Mouse (Mus musculus) liver, embryonic 11.5 days (tissue): ENCODE results near the gene Tssc4. TPM values are rescaled to one million over a fixed set of nuclear protein-coding genes. Genes with fewer than 3 reads are reported as not detected.
A peak's percentile ranks its signal among the peaks of the same experiment; 100 is the strongest.

Experiments used
- ATAC-seq: fragments of 200-750 bp; cut with Nextera tagmentation; replicated peaks from 2 replicates; pipeline ENCODE4 v1.8.0; 2017; ENCODE audit warnings: moderate number of reproducible peaks, mild to moderate bottlenecking, moderate TSS enrichment, moderate library complexity; ENCODE audit not compliant: low FRiP score
- DNase-seq: peaks from one replicate; pipeline ENCODE4 v3.0.0-alpha.2; 2017; ENCODE audit warnings: low spot score
- H3K27ac ChIP-seq: fragments of 300-500 bp; sonication (generic); 2 replicates; pipeline ENCODE4 v1.5.1; 2014; ENCODE audit warnings: mild to moderate bottlenecking, low read depth, low read length, control low read depth
- H3K27me3 ChIP-seq: fragments of 300-500 bp; sonication (generic); replicated peaks from 2 replicates; pipeline ENCODE4 v1.6.1; 2014; ENCODE audit warnings: low read length, mixed read lengths; ENCODE audit not compliant: control insufficient read depth, insufficient read depth
- H3K36me3 ChIP-seq: fragments of 300-500 bp; sonication (generic); 2 replicates; pipeline ENCODE4 v1.6.1; 2014; ENCODE audit warnings: mild to moderate bottlenecking, low read length, moderate library complexity, mixed read lengths; ENCODE audit not compliant: control insufficient read depth, insufficient read depth
- H3K4me1 ChIP-seq: fragments of 300-500 bp; sonication (generic); replicated peaks from 2 replicates; pipeline ENCODE4 v1.6.1; 2014; ENCODE audit warnings: low read length, mixed read lengths; ENCODE audit not compliant: control insufficient read depth, insufficient read depth
- H3K4me2 ChIP-seq: fragments of 300-500 bp; sonication (generic); 2 replicates; pipeline ENCODE4 v1.6.1; 2014; ENCODE audit warnings: mild to moderate bottlenecking, control low read depth, moderate library complexity
- H3K4me3 ChIP-seq: fragments of 300-500 bp; sonication (generic); 2 replicates; pipeline ENCODE4 v1.5.1; 2014; ENCODE audit warnings: low read depth, low read length, control low read depth
- H3K9ac ChIP-seq: fragments of 300-500 bp; sonication (generic); 2 replicates; pipeline ENCODE4 v1.6.1; 2014; ENCODE audit warnings: low read depth, low read length, control low read depth
- H3K9me3 ChIP-seq: fragments of 300-500 bp; sonication (generic); 2 replicates; pipeline ENCODE4 v1.6.1; 2016; ENCODE audit warnings: low read length, inconsistent platforms, mixed read lengths; ENCODE audit not compliant: control insufficient read depth
- WGBS: fragments of 180-500 bp; shearing (Covaris S2); extraction: QIAGEN DNeasy Blood & Tissue Kit; methylation state at CpG from one replicate; pipeline ENCODE4 v1.1.7; 2014; 5-methylcytosine and 5-hydroxymethylcytosine counted together
- polyA plus RNA-seq: library from polyadenylated mRNA; unstranded; fragments of >200 nt; fragmentation: Nextera tagmentation; extraction: Ambion mirVana; gene quantifications from 2 replicates; pipeline ENCODE4 v1.2.1, GENCODE M21; 2014

Tssc4 gene
- 48.9 and 52.2 TPM in 2 replicates for polyA plus RNA-seq

DNA sequence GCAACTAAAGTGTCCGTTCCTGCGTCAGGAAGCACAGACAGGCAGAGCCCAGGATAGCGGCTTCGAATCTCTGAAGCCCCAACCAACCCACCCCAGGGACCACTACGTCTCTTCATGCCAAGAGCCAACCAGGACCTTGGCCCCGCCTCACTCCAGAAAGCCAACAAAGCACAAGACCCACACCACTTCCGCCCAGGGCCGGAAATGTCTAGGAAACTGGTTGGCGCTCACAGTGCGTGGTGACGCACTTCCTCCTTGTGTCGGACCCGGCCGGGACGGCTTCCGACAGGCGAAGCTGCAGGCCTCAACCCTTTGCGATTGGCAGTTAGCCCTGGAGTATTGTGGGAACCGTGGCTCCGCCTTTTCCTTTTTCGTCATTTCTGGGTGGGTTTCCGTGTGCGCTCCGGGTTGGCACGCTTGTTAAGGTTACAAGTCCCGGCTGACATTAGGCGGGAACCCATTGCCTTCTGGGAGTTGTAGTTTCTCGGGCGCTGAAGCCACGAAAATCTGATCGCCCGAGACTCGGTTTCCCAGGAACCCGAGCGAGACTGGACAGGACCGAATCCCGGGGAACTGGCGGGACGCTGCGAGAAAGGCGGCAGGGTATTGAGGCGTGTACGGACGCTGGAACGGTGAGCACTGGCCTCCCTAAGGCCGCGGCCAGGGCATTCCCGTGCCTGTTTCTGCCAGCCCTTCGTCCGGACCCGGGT is at the start of gene Tssc4:
Tssc4 (plus strand) TSS at position 368 of the 710 bp plus-strand sequence.
- no peaks in the 10 kb centered on the region for H3K27me3 ChIP-seq
- H3K9ac ChIP-seq: peak within 1 kb of the TSS; percentile 81
- peaks cover 15% of the 10 kb centered on the region for H3K4me1 ChIP-seq
- DNase-seq (peak; percentile 95), ATAC-seq (peak; percentile 95)
- no peaks in the 10 kb centered on the region for H3K9me3 ChIP-seq
- H3K4me3 ChIP-seq: peak within 1 kb of the TSS; percentile 87
- H3K36me3 ChIP-seq: peaks cover 31% of the 10 kb centered on the region
- H3K27ac ChIP-seq: peak within 1 kb of the TSS; percentile 91
- WGBS: under 1% methylated on average over 51 of the region's 51 CpGs
- H3K4me2 ChIP-seq: peak within 1 kb of the TSS; percentile 99

DNA sequence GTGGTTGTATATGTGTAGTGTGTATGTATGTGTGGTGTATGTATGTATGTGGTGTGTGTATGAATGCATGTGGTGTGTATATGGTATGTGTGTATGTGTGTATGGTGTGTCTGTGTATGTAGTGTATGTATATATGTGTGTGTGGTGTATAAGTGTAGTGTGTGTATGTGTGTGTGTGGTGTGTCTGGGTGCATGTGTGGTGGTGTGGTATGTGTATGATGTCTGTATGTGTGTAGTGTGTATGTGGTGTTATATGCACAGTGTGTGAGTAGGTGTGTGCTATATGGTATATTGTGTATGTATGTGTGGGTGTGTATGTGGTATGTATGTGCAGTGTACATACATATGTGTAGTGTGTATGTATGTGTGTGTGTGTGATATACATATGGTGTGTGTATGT is 49.0 kb upstream of the Tssc4 start:
- Histone ChIP-seq H3K4me1 (peaks cover 14% of the 10 kb centered on the region; the same call in 1 of the 2 replicates), H3K4me3 (no peak overlapping the region), H3K9ac (no peak overlapping the region), H3K4me2 (no peak overlapping the region), H3K27me3 (no peaks in the 10 kb centered on the region), H3K9me3 (no peaks in the 10 kb centered on the region), H3K27ac (no peak overlapping the region), H3K36me3 (no peaks in the 10 kb centered on the region)
- DNase-seq (no peak), ATAC-seq (peak; percentile 2; the same call in 1 of the 2 replicates)

DNA sequence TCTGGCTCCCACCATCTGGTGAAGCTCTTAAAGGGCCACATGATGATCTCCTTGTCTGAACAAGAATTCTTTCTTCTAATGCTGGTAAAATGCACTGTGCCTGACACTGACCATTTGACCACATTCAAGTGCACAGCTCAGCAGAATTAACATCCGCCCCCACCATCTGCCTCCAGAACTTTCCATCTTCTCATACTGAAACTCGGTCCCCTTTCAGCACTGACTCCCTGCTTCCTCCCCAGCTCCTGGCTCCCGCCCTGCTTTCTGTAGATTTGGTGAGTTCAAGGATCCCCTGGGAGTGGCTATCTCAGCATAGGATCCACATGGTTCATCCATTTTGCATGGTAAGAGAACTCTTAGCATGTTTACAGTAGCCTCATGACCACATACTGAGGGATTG is 48.3 kb upstream of the Tssc4 start:
- Histone ChIP-seq H3K9me3 (no peaks in the 10 kb centered on the region), H3K4me1 (peaks cover 10% of the 10 kb centered on the region; the same call in 1 of the 2 replicates), H3K36me3 (no peaks in the 10 kb centered on the region), H3K27me3 (no peaks in the 10 kb centered on the region), H3K4me2 (no peak overlapping the region), H3K4me3 (no peak overlapping the region), H3K9ac (no peak overlapping the region), H3K27ac (no peak overlapping the region)
- no peak for DNase-seq
- ATAC-seq: no peak
- WGBS: 76% methylated on average over 3 of the region's 3 CpGs

DNA sequence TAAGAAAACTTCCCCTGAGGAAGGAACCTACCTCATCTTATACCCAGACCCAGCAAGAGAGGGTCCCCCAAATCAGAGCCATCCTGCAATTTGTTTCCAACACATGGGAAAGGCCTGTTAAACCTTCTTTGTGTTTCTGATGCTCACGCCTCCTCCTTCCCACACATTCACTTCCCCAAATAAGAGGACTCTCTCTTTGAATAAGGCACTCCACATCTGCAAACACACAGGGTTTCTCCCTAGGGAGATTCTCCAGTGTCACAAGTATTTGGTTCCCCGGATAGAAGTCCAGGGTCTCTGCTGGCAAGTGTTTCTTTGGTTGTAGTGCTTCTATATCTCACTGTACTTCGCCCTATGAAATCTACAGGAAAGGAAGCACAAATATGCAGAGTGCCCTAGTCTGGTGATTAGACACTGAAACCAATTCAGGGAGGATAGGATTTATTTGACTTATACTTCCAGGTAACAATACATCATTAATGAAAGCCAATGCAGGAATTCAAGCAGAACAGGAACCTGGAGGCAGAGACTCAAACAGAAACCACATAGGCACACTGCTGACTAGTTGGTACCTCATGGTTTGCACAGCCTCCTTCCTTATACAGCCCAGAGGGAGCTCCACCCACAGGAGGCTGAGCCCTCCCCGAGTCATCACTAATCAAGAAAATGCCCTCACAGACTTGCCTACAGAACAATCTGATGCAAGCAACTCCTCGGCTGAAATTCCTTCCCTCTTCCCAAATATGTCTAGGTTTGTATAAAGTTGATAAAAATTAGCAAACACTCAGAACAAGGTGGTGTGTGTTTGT is 47.5 kb upstream of the Tssc4 start:
- H3K4me3 ChIP-seq: no peak overlapping the region
- no peak overlapping the region for H3K27ac ChIP-seq
- H3K36me3 ChIP-seq: no peaks in the 10 kb centered on the region
- DNase-seq (no peak), ATAC-seq (no peak)
- H3K9ac ChIP-seq: no peak overlapping the region
- H3K9me3 ChIP-seq: no peaks in the 10 kb centered on the region
- 56% methylated on average over 5 of the region's 5 CpGs for WGBS
- H3K27me3 ChIP-seq: no peaks in the 10 kb centered on the region
- 0 out of 2 replicates have a peak, but pooled peaks cover 5% of the 10 kb centered on the region for H3K4me1 ChIP-seq
- H3K4me2 ChIP-seq: no peak overlapping the region

DNA sequence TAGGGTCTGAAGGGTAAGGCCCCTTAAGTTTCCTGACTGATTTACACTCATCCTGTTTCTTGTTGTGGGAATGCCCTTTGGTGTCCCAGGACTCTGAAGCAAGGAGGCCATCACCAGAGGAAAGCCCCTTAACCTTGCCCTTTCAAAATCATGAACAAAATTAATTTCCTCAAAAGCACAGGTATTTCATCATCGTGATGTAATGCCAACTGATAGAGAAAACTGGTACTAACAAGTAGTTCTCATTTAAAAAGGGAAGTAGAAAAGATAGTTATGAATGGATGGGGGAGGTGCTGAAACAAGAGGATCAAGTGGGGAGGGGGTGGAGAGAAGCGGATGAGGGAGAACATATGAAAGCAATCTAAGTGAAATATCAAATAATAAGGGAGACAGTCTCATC is 45.5 kb upstream of the Tssc4 start:
- Histone ChIP-seq H3K36me3 (no peaks in the 10 kb centered on the region), H3K27me3 (no peaks in the 10 kb centered on the region), H3K27ac (no peak overlapping the region), H3K4me3 (no peak overlapping the region), H3K4me2 (no peak overlapping the region), H3K4me1 (peaks cover 3% of the 10 kb centered on the region; the same call in 1 of the 2 replicates), H3K9ac (no peak overlapping the region), H3K9me3 (no peaks in the 10 kb centered on the region)
- WGBS: 79% methylated on average over 2 of the region's 2 CpGs
- ATAC-seq (no peak), DNase-seq (no peak)

DNA sequence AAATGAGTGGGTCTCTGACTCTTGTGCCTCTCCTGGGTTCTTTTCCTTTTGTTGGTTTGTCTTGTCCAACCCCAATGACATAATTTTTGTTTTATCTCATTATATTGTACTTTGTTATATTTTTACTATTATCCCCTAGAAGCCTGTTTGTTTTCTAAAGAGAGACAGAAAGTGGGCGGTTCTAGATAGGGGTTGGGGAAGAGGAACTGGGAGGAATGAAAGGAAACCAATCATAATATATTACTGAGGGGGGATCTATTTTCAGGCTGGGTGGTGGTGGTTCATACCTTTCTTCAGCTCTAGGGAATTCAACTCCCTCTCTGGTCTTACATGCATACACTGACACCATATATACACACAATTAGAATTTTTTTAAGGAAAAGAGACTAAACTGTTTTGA is 44.8 kb upstream of the Tssc4 start:
- Histone ChIP-seq H3K4me1 (peaks cover 3% of the 10 kb centered on the region; the same call in 1 of the 2 replicates), H3K4me2 (no peak overlapping the region), H3K9ac (no peak overlapping the region), H3K9me3 (no peaks in the 10 kb centered on the region), H3K4me3 (no peak overlapping the region), H3K27ac (no peak overlapping the region), H3K36me3 (no peaks in the 10 kb centered on the region), H3K27me3 (no peaks in the 10 kb centered on the region)
- DNase-seq (no peak), ATAC-seq (no peak)
- 76% methylated on average over 1 of the region's 1 CpGs for WGBS

DNA sequence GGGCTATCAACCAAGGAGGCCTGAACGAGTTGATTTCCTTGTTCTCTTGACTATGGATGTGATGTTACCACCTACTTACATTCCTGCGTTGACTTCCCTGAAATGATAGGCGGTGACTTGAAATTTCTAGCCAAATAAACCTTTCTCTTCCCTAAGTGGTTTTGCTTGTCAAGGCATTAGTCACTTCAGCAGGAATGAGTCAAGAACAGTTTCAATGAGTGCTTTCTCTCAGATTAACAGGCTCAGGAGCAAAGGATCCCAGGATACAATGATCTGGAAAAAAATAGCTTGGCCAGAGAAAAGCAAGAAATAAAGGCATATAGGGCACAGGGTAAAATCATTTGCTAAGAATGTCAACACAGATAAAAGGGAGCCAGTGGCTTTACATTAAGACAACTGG is 43.6 kb upstream of the Tssc4 start:
- no peak overlapping the region for H3K27ac ChIP-seq
- no peak overlapping the region for H3K4me3 ChIP-seq
- no peaks in the 10 kb centered on the region for H3K9me3 ChIP-seq
- H3K27me3 ChIP-seq: no peaks in the 10 kb centered on the region
- no peak for ATAC-seq
- peaks cover 3% of the 10 kb centered on the region; the same call in 1 of the 2 replicates for H3K4me1 ChIP-seq
- no peak for DNase-seq
- 84% methylated on average over 3 of the region's 3 CpGs for WGBS
- no peak overlapping the region for H3K4me2 ChIP-seq
- H3K9ac ChIP-seq: no peak overlapping the region
- H3K36me3 ChIP-seq: no peaks in the 10 kb centered on the region

DNA sequence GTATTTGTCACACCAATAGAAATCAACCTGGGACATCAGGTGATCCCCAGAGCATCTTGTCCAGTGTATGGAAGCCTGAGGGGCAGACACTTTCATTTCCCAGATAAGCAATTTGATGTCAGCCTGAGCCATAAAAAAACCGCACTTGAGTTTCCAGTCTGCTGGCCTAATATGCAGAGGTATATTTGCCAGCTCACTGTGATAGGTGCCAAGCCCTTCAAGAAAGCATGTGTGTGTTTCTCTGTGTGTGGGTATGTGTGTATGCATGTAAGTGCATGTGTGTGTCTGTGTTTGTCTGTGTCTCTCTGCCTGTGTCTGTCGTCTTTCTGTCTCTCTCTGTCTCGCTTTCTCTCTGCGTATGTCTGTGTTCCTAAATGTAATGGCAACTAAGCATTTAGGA is 41.9 kb upstream of the Tssc4 start:
- Histone ChIP-seq H3K27ac (no peak overlapping the region), H3K4me3 (no peak overlapping the region), H3K4me2 (no peak overlapping the region), H3K27me3 (no peaks in the 10 kb centered on the region), H3K9me3 (no peaks in the 10 kb centered on the region), H3K9ac (no peak overlapping the region), H3K4me1 (no peaks in the 10 kb centered on the region; the same call in 1 of the 2 replicates), H3K36me3 (no peaks in the 10 kb centered on the region)
- WGBS: 87% methylated on average over 4 of the region's 4 CpGs
- DNase-seq (no peak), ATAC-seq (no peak)
